Mouse (Mus musculus): ENCODE measurements around the gene Arid5b. TPM values are rescaled to one million over a fixed set of nuclear protein-coding genes. Genes with fewer than 3 reads are reported as not detected.
A peak's percentile ranks its signal among the peaks of the same experiment; 100 is the strongest.

Arid5b gene
- polyA plus RNA-seq, 1 experiment from 2014 or later: 42.7 TPM

- WGBS: 15% methylated on average over 4 of the region's 4 CpGs
- peaks cover 40% of the 10 kb centered on the region for H3K4me1 ChIP-seq (replicated peaks; ENCODE audit: control insufficient read depth, insufficient read depth, low read length)
Measured at GRCm38 (mm10) chr10:68135416-68135815, 143.1 kb downstream of the Arid5b start.

GRCm38 (mm10) chr10:68134549-68134948, 144.0 kb downstream of the Arid5b start:
- Histone ChIP-seq H3K36me3 (ENCODE audit: control insufficient read depth, insufficient read depth, low read length) (peaks cover 8% of the 10 kb centered on the region), H3K27ac (ENCODE audit: low read length) (peak overlapping the region; percentile 82), H3K27me3 (ENCODE audit: control insufficient read depth, insufficient read depth, low read depth, low read length) (no peaks in the 10 kb centered on the region), H3K9me3 (ENCODE audit: control insufficient read depth, low read length) (no peaks in the 10 kb centered on the region), H3K4me3 (ENCODE audit: low read length) (peak overlapping the region; percentile 45), H3K4me1 (replicated peaks; ENCODE audit: control insufficient read depth, insufficient read depth, low read length) (peaks cover 42% of the 10 kb centered on the region), H3K4me2 (ENCODE audit: low read depth, low read length) (peak overlapping the region; percentile 49), H3K9ac (ENCODE audit: low read length) (0 out of 2 replicates have a peak overlapping the region, but pooled peaks have one; percentile 4)
- 52% methylated on average over 4 of the region's 4 CpGs for WGBS
- no peak for ATAC-seq (ENCODE audit: low read depth)

More at GRCm38 (mm10) chr10:68135416-68135815, 143.1 kb downstream of the Arid5b start:
- Histone ChIP-seq H3K27me3 (ENCODE audit: control insufficient read depth, insufficient read depth, low read depth, low read length) (no peaks in the 10 kb centered on the region), H3K4me2 (ENCODE audit: low read depth, low read length) (peak overlapping the region; percentile 49), H3K36me3 (ENCODE audit: control insufficient read depth, insufficient read depth, low read length) (peaks cover 8% of the 10 kb centered on the region), H3K9ac (ENCODE audit: low read length) (peak overlapping the region; percentile 59), H3K4me3 (ENCODE audit: low read length) (peak overlapping the region; percentile 45), H3K9me3 (ENCODE audit: control insufficient read depth, low read length) (no peaks in the 10 kb centered on the region), H3K27ac (ENCODE audit: low read length) (peak overlapping the region; percentile 82)
- ATAC-seq (ENCODE audit: low read depth): peak; percentile 47

- ATAC-seq (ENCODE audit: low read depth): no peak
- WGBS: 17% methylated on average over 5 of the region's 5 CpGs
- Histone ChIP-seq H3K4me3 (ENCODE audit: low read length) (peak overlapping the region; percentile 4; the same call in 1 of the 2 replicates), H3K27ac (ENCODE audit: low read length) (0 out of 2 replicates have a peak overlapping the region, but pooled peaks have one; percentile 32), H3K27me3 (ENCODE audit: control insufficient read depth, insufficient read depth, low read depth, low read length) (no peaks in the 10 kb centered on the region), H3K4me2 (ENCODE audit: low read depth, low read length) (peak overlapping the region; percentile 30), H3K9ac (ENCODE audit: low read length) (no peak overlapping the region), H3K9me3 (ENCODE audit: control insufficient read depth, low read length) (no peaks in the 10 kb centered on the region), H3K4me1 (replicated peaks; ENCODE audit: control insufficient read depth, insufficient read depth, low read length) (peaks cover 46% of the 10 kb centered on the region), H3K36me3 (ENCODE audit: control insufficient read depth, insufficient read depth, low read length) (peaks cover 8% of the 10 kb centered on the region)
Measured at GRCm38 (mm10) chr10:68134071-68134470, 144.5 kb downstream of the Arid5b start.

- H3K27me3 ChIP-seq (ENCODE audit: control insufficient read depth, insufficient read depth, low read depth, low read length): no peaks in the 10 kb centered on the region
- H3K9ac ChIP-seq (ENCODE audit: low read length): no peak overlapping the region
- H3K4me2 ChIP-seq (ENCODE audit: low read depth, low read length): no peak overlapping the region
- no peak overlapping the region for H3K4me3 ChIP-seq (ENCODE audit: low read length)
- no peak overlapping the region for H3K27ac ChIP-seq (ENCODE audit: low read length)
- 70% methylated on average over 9 of the region's 9 CpGs for WGBS
- peaks cover 8% of the 10 kb centered on the region for H3K36me3 ChIP-seq (ENCODE audit: control insufficient read depth, insufficient read depth, low read length)
- peaks cover 53% of the 10 kb centered on the region for H3K4me1 ChIP-seq (replicated peaks; ENCODE audit: control insufficient read depth, insufficient read depth, low read length)
- H3K9me3 ChIP-seq (ENCODE audit: control insufficient read depth, low read length): no peaks in the 10 kb centered on the region
- no peak for ATAC-seq (ENCODE audit: low read depth)
Measured at GRCm38 (mm10) chr10:68132636-68133035, 145.9 kb downstream of the Arid5b start.

DNA sequence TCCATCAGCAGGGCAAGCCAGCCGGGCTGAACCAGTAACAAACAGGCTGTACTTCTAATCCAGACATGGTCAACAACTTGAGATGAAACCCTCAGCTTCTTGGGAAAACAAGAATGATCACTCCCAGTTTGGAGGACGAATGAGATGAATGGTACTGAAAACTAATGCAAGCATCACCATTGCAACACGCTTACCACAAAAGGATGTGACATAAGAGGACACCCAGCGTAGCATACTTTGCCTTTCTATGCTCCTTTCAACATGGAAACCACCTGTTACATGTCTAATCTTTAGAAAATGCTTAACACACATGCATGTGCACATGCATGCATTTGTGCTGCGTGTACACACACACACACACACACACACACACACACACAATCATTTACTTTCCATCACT, 146.4 kb downstream of the Arid5b start:
- Histone ChIP-seq H3K4me3 (ENCODE audit: low read length) (no peak overlapping the region), H3K4me1 (replicated peaks; ENCODE audit: control insufficient read depth, insufficient read depth, low read length) (peaks cover 52% of the 10 kb centered on the region)

DNA sequence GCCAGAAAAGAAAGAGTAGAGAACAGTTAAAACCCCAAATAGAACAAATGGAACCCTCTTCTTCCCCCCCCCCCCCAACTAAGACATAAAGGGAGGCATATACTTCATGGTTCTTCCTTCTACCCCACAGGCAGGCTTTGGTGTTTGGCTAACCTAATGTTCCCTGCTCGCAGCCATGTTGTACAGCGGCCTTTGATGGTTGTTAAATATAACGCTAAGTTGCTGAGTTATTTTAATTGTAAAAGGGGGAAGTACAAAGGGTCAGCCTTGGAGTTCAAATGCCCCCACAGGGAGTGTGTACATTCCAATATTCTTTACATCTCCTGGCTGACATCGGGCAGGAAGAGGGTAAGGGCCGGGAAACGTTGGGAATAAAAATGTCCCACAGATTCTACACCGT, 148.9 kb downstream of the Arid5b start:
- H3K27me3 ChIP-seq (ENCODE audit: control insufficient read depth, insufficient read depth, low read depth, low read length): no peaks in the 10 kb centered on the region
- 25% methylated on average over 7 of the region's 7 CpGs for WGBS
- H3K9me3 ChIP-seq (ENCODE audit: control insufficient read depth, low read length): no peaks in the 10 kb centered on the region
- no peak for ATAC-seq (ENCODE audit: low read depth)
- peak overlapping the region; percentile 24 for H3K27ac ChIP-seq (ENCODE audit: low read length)
- H3K9ac ChIP-seq (ENCODE audit: low read length): no peak overlapping the region
- H3K36me3 ChIP-seq (ENCODE audit: control insufficient read depth, insufficient read depth, low read length): peaks cover 11% of the 10 kb centered on the region
- peaks cover 51% of the 10 kb centered on the region for H3K4me1 ChIP-seq (replicated peaks; ENCODE audit: control insufficient read depth, insufficient read depth, low read length)
- H3K4me3 ChIP-seq (ENCODE audit: low read length): no peak overlapping the region
- H3K4me2 ChIP-seq (ENCODE audit: low read depth, low read length): no peak overlapping the region

More for the DNA sequence above, 146.4 kb downstream of the Arid5b start:
- Histone ChIP-seq H3K27ac (ENCODE audit: low read length) (no peak overlapping the region), H3K4me2 (ENCODE audit: low read depth, low read length) (no peak overlapping the region), H3K9ac (ENCODE audit: low read length) (no peak overlapping the region), H3K27me3 (ENCODE audit: control insufficient read depth, insufficient read depth, low read depth, low read length) (no peaks in the 10 kb centered on the region), H3K9me3 (ENCODE audit: control insufficient read depth, low read length) (no peaks in the 10 kb centered on the region), H3K36me3 (ENCODE audit: control insufficient read depth, insufficient read depth, low read length) (peaks cover 8% of the 10 kb centered on the region)
- ATAC-seq (ENCODE audit: low read depth): no peak
- whole genome bisulfite sequencing: 90% methylated on average over 5 of the region's 5 CpGs

DNA sequence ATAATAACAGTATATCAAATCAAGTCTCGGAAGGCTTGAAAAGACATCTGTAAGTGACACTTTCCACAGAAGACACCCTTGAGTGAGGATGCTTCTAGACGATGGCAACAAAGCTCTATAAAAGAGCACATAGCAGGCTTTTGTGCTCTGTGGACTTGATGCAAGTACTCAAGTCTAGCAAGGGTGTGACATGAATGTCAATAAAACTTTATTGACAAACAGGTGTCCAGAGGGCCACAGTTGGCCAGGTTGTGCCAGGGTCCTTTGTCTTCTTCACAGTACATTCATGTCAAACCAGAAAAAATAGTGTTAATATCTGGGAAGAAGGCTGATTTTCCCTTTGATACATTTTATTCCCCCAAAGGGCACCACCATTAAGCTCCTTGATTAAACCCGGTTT, 149.5 kb downstream of the Arid5b start:
- Histone ChIP-seq H3K27ac (ENCODE audit: low read length) (peak overlapping the region; percentile 86), H3K4me3 (ENCODE audit: low read length) (no peak overlapping the region), H3K4me1 (replicated peaks; ENCODE audit: control insufficient read depth, insufficient read depth, low read length) (peaks cover 47% of the 10 kb centered on the region), H3K36me3 (ENCODE audit: control insufficient read depth, insufficient read depth, low read length) (peaks cover 14% of the 10 kb centered on the region), H3K9ac (ENCODE audit: low read length) (no peak overlapping the region), H3K4me2 (ENCODE audit: low read depth, low read length) (peak overlapping the region; percentile 28), H3K9me3 (ENCODE audit: control insufficient read depth, low read length) (no peaks in the 10 kb centered on the region), H3K27me3 (ENCODE audit: control insufficient read depth, insufficient read depth, low read depth, low read length) (no peaks in the 10 kb centered on the region)
- ATAC-seq (ENCODE audit: low read depth): no peak
- 73% methylated on average over 3 of the region's 3 CpGs for WGBS

DNA sequence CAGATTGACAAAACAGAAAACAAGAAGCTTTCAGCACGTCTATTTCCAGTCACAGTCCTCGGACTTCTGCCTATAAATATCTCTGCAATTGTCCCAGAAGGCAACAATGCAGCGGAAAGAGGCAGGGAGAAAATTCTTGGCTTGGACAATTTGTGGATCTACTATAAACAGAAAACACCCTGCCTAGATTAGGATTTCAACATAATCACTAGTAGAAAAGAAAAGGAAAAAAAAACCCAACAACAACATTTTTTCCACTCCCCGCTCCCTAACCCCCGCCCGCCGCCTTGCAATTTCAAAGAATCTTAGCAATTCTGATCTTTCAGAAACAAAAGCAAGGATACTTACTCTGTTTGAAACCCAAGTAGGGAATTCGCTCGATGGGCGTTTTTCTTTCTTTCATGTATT, 150.1 kb downstream of the Arid5b start:
- Histone ChIP-seq H3K4me3 (ENCODE audit: low read length) (no peak overlapping the region), H3K36me3 (ENCODE audit: control insufficient read depth, insufficient read depth, low read length) (peaks cover 19% of the 10 kb centered on the region), H3K27me3 (ENCODE audit: control insufficient read depth, insufficient read depth, low read depth, low read length) (no peaks in the 10 kb centered on the region), H3K4me1 (replicated peaks; ENCODE audit: control insufficient read depth, insufficient read depth, low read length) (peaks cover 43% of the 10 kb centered on the region), H3K9me3 (ENCODE audit: control insufficient read depth, low read length) (no peaks in the 10 kb centered on the region), H3K4me2 (ENCODE audit: low read depth, low read length) (peak overlapping the region; percentile 28), H3K27ac (ENCODE audit: low read length) (peak overlapping the region; percentile 86), H3K9ac (ENCODE audit: low read length) (no peak overlapping the region)
- peak; percentile 65 for ATAC-seq (ENCODE audit: low read depth)
- WGBS: 41% methylated on average over 10 of the region's 10 CpGs

DNA sequence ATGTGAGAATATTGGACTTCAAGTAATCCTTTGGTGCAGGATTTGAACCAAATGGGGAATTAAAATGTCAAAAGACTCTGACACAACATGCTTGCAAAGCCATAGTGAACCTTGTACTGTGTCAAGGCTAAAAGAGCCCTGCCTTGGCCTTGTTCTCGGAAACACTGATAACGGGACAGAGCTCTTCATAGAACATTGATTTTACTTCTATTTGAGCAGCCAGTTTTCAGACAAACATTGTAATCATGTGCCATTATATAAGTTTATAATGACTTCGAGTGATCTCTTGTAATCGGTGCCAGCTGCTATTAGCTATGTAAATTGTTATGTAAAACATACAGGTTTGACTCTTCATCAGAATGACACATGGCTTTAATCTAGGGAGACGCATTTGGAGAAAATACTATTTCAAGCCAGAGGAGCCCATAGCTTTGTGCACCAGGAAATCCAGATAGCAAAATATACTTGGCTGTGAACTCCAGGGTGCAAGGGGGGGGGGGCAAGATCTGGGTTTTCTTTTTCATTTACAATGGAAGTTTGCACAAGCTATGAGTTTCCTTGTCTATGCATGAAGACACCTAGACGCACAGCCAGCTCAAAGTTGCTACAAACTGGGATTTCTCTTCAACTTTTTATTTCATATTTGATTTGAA, 150.8 kb downstream of the Arid5b start:
- no peaks in the 10 kb centered on the region for H3K27me3 ChIP-seq (ENCODE audit: control insufficient read depth, insufficient read depth, low read depth, low read length)
- 47% methylated on average over 6 of the region's 6 CpGs for WGBS
- H3K9me3 ChIP-seq (ENCODE audit: control insufficient read depth, low read length): no peaks in the 10 kb centered on the region
- H3K9ac ChIP-seq (ENCODE audit: low read length): no peak overlapping the region
- no peak overlapping the region for H3K4me3 ChIP-seq (ENCODE audit: low read length)
- H3K4me2 ChIP-seq (ENCODE audit: low read depth, low read length): no peak overlapping the region
- peaks cover 41% of the 10 kb centered on the region for H3K4me1 ChIP-seq (replicated peaks; ENCODE audit: control insufficient read depth, insufficient read depth, low read length)
- peak overlapping the region; percentile 79 for H3K27ac ChIP-seq (ENCODE audit: low read length)
- peaks cover 16% of the 10 kb centered on the region; the same call in 1 of the 2 replicates for H3K36me3 ChIP-seq (ENCODE audit: control insufficient read depth, insufficient read depth, low read length)
- ATAC-seq (ENCODE audit: low read depth): no peak
